Mouse (Mus musculus) ES-E14 (cell line): ENCODE results near the gene Rufy1.

Experiments
- CHD2 ChIP-seq: IDR thresholded peaks from 2 replicates; pipeline ENCODE4 v1.6.1; 2014; ENCODE audit warnings: mild to moderate bottlenecking, low read depth, low read length, inconsistent platforms
- ZC3H11A ChIP-seq: IDR thresholded peaks from 2 replicates; pipeline ENCODE4 v1.6.1; 2012; ENCODE audit warnings: low read depth, mild to moderate bottlenecking, inconsistent platforms, low read length, borderline replicate concordance

GRCm38 (mm10) chr11:50457111-50457911, 26.4 kb upstream of the Rufy1 start:
- TF ChIP-seq ZC3H11A: no peak
- TF ChIP-seq CHD2: no peak
